Mouse (Mus musculus): Measurements from ENCODE around the gene Lbhd2.

DNA sequence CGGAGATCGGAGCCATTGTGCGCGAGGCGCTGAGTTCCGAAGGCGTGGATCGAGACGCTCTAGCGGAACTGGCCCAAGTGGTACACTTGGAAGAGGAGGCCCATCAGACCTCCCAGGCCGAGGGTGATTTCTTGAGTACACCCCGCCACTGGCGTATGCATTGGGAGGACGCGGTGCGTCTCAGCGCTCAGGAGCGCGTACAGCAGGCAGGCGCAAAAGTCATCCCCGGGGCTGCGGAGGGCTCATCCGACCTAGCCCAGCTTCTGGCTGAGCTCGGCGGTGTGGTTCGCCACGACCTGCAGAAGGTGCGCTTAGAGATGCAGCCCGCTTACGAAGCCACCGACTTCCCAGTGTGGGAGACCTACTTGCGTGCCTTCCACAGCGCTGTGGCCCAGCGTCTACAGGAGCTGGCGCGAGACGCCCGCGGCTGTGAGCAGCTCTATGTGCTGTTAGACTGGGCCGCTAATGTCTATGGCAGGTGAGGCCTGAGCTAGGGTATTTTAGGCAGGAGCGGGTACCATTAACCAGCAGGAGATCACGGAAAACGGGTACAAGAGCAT, 17.0 kb downstream of the Lbhd2 start:
- TF ChIP-seq GATA1 (IDR thresholded peaks at IDR 0.05; ENCODE audit: low read length), result no peak
- TF ChIP-seq TAL1 (IDR thresholded peaks at IDR 0.05; ENCODE audit: low read length), result no peak
